Mouse (Mus musculus) heart, embryonic 14.5 days (tissue): ENCODE measurements around the gene Zfp362. TPM values are rescaled to one million over a fixed set of nuclear protein-coding genes. Genes with fewer than 3 reads are reported as not detected.

Source experiments
- ATAC-seq: fragments of 200-750 bp; cut with Nextera tagmentation; 2 replicates; pipeline ENCODE4 v1.8.0; 2017; ENCODE audit warnings: low read depth, moderate TSS enrichment; ENCODE audit not compliant: insufficient number of reproducible peaks, insufficient read depth, low FRiP score
- H3K27ac ChIP-seq, 2 experiments: fragments of 200-500 bp in 1 of 2; fragments of 300-500 bp in 1 of 2; sonication (generic) in 1 of 2; replicated peaks in 1 of 2; 2 replicates each; pipeline ENCODE4 v1.5.1; 2012 to 2014; ENCODE audit warnings: low read depth in 2 of 2, low read length in 2 of 2, control low read depth in 1 of 2, mild to moderate bottlenecking in 1 of 2, mixed read lengths in 1 of 2; ENCODE audit not compliant: control insufficient read depth in 1 of 2, insufficient read depth in 1 of 2
- H3K27me3 ChIP-seq: fragments of 300-500 bp; sonication (generic); 2 replicates; pipeline ENCODE4 v1.6.1; 2014; ENCODE audit warnings: mild to moderate bottlenecking, low read length, control low read depth; ENCODE audit not compliant: control insufficient read depth, insufficient read depth
- H3K36me3 ChIP-seq: fragments of 300-500 bp; sonication (generic); 2 replicates; pipeline ENCODE4 v1.6.1; 2014; ENCODE audit warnings: mild to moderate bottlenecking, control low read depth, low read length, mixed read lengths; ENCODE audit not compliant: control insufficient read depth, insufficient read depth
- H3K4me1 ChIP-seq, 2 experiments: fragments of 200-500 bp in 1 of 2; fragments of 300-500 bp in 1 of 2; sonication (generic) in 1 of 2; 2 replicates each; pipeline ENCODE4 v1.6.1; 2012 to 2014; ENCODE audit warnings: low read length in 2 of 2, control low read depth in 1 of 2, mixed read lengths in 1 of 2; ENCODE audit not compliant: control insufficient read depth in 2 of 2, insufficient read depth in 2 of 2
- H3K4me2 ChIP-seq: fragments of 300-500 bp; sonication (generic); 2 replicates; pipeline ENCODE4 v1.6.1; 2014; ENCODE audit warnings: mild to moderate bottlenecking, low read length
- H3K4me3 ChIP-seq, 2 experiments: fragments of 200-500 bp in 1 of 2; fragments of 300-500 bp in 1 of 2; sonication (generic) in 1 of 2; 2 replicates each; pipeline ENCODE4 v1.5.1; 2012 to 2014; ENCODE audit warnings: low read length in 2 of 2, mild to moderate bottlenecking in 2 of 2, control low read depth in 1 of 2, low read depth in 1 of 2, moderate library complexity in 1 of 2; ENCODE audit not compliant: control insufficient read depth in 1 of 2, insufficient read depth in 1 of 2
- H3K9ac ChIP-seq: fragments of 300-500 bp; sonication (generic); 2 replicates; pipeline ENCODE4 v1.6.1; 2014; ENCODE audit warnings: mild to moderate bottlenecking, low read length
- H3K9me3 ChIP-seq: fragments of 300-500 bp; sonication (generic); 2 replicates; pipeline ENCODE4 v1.6.1; 2016; ENCODE audit warnings: low read length, control low read depth; ENCODE audit not compliant: control insufficient read depth
- WGBS: fragments of 180-500 bp; shearing (Covaris S2); extraction: QIAGEN DNeasy Blood & Tissue Kit; methylation state at CpG from one replicate; pipeline ENCODE4 v1.1.7; 2014; 5-methylcytosine and 5-hydroxymethylcytosine counted together
- polyA plus RNA-seq: library from polyadenylated mRNA; unstranded; fragments of >200 nt; fragmentation: Nextera tagmentation; extraction: Ambion mirVana; gene quantifications from 2 replicates; pipeline ENCODE4 v1.2.1, GENCODE M21; 2014

Gene Zfp362
- polyA plus RNA-seq, 1 experiment from 2014 or later = 17.6 TPM

DNA sequence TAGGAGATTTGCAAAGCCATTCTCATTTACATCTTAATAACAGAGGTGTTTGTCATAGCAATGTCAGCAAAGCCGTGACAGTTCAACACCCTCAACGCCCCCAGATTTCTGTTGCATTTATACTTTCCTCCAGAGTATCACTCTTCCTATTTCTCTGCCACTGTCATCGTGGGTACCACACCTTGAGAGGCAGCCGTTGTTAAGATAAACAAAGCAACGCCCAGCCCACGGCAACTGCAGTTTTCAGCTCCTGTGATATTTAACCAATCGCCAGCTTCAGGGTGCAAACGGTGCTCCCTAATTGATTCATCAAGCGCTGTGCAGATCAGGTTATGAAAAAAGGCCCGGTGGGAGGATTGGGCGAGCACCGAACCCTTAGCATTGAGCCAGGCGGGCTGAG lies 38.7 kb upstream of the Zfp362 start:
- H3K9ac ChIP-seq = no peak overlapping the region
- 44% methylated on average over 13 of the region's 13 CpGs for WGBS
- no peak overlapping the region for H3K27ac ChIP-seq
- no peak for ATAC-seq
- H3K4me3 ChIP-seq = no peak overlapping the region
- H3K9me3 ChIP-seq = no peaks in the 10 kb centered on the region
- peaks cover 13% of the 10 kb centered on the region in 2 experiments; a peak in 3 of 4 replicates for H3K4me1 ChIP-seq
- H3K36me3 ChIP-seq = no peaks in the 10 kb centered on the region
- H3K27me3 ChIP-seq = no peaks in the 10 kb centered on the region
- no peak overlapping the region for H3K4me2 ChIP-seq

DNA sequence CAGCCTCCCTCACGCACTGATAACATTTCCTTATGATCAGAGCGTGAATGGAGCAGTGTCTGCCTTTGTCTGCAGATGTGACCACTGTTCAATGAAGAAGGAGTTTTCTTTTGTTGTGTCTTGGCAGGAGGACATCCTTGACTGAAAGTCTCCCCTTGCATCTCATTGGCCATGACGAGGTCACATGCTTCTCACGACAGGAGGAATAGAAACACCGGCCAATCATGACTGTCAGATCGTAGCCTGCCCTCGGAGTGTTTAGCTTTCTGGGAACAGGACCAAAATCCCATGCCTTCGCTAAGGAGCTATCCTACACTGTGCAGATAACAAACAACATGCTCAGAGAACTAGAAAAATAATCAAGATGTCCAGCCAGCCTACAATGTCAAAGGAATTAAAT lies 35.4 kb upstream of the Zfp362 start:
- peaks cover 27% of the 10 kb centered on the region in 2 experiments for H3K4me1 ChIP-seq
- H3K9me3 ChIP-seq = no peaks in the 10 kb centered on the region
- no peak overlapping the region for H3K4me3 ChIP-seq
- no peak overlapping the region for H3K9ac ChIP-seq
- peak; percentile 44; the same call in 1 of the 2 replicates for ATAC-seq
- 38% methylated on average over 8 of the region's 8 CpGs for WGBS
- no peak overlapping the region for H3K4me2 ChIP-seq
- no peaks in the 10 kb centered on the region for H3K36me3 ChIP-seq
- H3K27ac ChIP-seq = peak overlapping the region; percentile 15 to 87; a peak in 2 of 4 replicates
- no peaks in the 10 kb centered on the region for H3K27me3 ChIP-seq

DNA sequence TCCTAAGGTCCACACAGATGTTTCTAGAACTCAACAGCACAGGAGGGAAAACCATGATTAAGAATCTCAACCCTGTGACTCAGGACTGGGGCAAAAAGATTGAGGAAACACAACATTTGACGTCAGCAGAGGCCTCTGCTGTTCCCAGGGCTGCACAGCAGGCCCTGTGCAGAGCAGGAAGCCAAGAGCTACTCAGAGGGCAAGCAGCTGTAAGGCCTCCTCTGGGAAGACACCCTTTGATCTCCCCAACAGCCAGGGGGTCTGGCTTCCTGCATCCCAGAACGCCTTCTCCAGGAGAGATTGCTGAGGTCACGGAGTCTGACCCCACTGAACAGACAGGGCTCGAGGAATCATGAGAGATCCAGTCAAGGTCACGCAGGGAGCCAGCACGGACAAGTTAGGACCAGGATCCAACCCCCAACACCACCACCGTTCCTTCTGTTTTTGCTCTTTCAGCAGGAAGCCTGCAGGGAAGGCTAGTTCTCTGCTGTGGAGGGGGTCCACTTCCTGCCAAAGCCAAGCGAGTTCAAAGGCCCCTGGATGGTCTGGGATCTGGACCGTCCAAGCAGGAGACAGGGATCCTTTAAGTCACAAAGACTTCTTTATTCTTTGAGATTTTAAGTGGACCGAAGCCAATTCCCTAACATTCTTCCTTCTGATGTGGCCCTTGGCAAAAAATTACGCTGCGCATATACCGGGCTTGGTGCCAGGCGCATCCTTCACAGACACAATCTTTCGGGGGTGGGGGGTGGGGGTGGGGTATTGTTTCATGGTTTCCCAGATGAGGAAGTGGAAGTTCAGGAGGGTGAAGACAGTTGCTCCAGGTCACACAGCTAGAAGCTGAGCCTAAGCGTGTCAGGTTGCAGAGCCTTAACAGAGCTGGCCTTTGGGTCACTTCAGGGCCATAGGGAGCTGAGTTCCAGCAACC lies 34.2 kb upstream of the Zfp362 start:
- Histone ChIP-seq H3K9me3 (no peaks in the 10 kb centered on the region), H3K36me3 (no peaks in the 10 kb centered on the region), H3K4me3 (no peak overlapping the region), H3K4me1 (peaks cover 27% of the 10 kb centered on the region in 2 experiments), H3K27me3 (no peaks in the 10 kb centered on the region), H3K9ac (no peak overlapping the region), H3K27ac (peak overlapping the region; percentile 87 to 90), H3K4me2 (no peak overlapping the region)
- WGBS = 29% methylated on average over 16 of the region's 16 CpGs
- ATAC-seq = peak; percentile 76

DNA sequence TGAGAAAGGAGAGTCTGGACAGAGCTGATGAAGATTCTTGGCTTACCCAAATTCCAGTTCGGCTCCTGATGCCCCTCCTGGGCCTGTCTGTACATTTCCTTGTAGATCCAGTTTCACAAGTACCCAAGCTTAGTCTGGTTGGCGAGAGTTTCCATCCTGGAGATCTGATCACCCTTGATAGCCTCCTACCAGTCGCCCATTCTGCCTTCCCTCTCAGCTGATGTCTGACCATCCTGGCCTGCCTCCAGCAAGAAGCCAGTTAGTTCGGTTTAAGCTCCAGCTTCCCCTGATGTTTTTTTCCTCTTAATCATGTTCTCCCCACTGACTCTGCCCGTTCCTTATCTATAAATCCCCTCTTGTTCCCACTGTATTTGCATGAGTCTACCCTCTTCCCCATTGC lies 32.4 kb upstream of the Zfp362 start:
- ATAC-seq = no peak
- Histone ChIP-seq H3K27ac (peak overlapping the region in 1 of 2 experiments; percentile 87; a peak in 1 of 4 replicates), H3K4me3 (no peak overlapping the region), H3K4me2 (no peak overlapping the region), H3K27me3 (no peaks in the 10 kb centered on the region), H3K9me3 (no peaks in the 10 kb centered on the region), H3K9ac (no peak overlapping the region), H3K36me3 (no peaks in the 10 kb centered on the region), H3K4me1 (peaks cover 25 to 27% of the 10 kb centered on the region in 2 experiments)
- 37% methylated on average over 5 of the region's 5 CpGs for WGBS

DNA sequence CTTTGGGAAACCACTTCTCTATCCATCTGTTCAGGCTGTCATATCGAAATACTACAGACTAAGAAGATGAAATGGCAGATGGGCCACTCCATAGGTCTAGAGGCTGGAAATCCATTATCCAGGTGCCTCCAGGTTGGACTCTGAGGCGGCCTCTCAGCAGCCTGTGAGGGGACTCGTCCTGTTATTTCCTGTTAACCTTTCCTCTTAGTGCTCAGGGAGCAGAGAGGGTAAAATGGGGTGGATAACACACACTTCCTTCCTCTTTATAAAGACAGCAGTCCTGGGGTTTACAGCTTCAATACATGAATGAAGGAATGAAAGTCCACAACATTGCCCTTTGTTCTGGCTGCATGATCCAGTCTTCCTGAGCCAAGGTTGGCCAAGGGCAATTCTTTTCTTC lies 18.3 kb upstream of the Zfp362 start:
- no peak overlapping the region for H3K4me3 ChIP-seq
- H3K27ac ChIP-seq = no peak overlapping the region
- WGBS = 63% methylated on average over 3 of the region's 3 CpGs
- no peaks in the 10 kb centered on the region for H3K27me3 ChIP-seq
- H3K4me1 ChIP-seq = no peaks in the 10 kb centered on the region; a peak in 1 of 4 replicates
- ATAC-seq = no peak
- no peak overlapping the region for H3K4me2 ChIP-seq
- H3K36me3 ChIP-seq = no peaks in the 10 kb centered on the region
- H3K9ac ChIP-seq = no peak overlapping the region
- no peaks in the 10 kb centered on the region for H3K9me3 ChIP-seq

DNA sequence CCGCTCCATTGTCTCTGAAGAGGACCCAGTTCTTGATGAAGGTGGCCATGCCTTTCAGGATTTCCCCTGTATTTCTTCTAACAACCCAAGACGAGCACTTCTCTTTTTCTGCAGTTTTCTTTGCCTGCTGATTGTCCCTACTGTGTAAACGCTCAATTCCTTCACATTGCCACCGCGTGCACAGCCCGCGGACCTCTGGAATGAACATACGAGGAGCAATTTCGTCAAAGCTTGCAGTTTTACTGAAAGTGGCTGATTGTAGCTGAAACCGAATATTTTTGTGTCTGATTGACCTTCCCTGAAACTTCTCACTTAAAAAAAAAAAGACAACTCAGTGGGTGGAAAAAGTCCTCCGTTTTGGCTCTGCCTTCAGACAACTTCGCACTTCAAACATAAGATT lies 14.7 kb upstream of the Zfp362 start:
- Histone ChIP-seq H3K27me3 (no peaks in the 10 kb centered on the region), H3K4me2 (no peak overlapping the region), H3K36me3 (no peaks in the 10 kb centered on the region), H3K9ac (no peak overlapping the region), H3K4me1 (no peaks in the 10 kb centered on the region; a peak in 1 of 4 replicates), H3K27ac (no peak overlapping the region), H3K9me3 (no peaks in the 10 kb centered on the region), H3K4me3 (no peak overlapping the region)
- ATAC-seq = no peak
- 65% methylated on average over 12 of the region's 12 CpGs for WGBS

DNA sequence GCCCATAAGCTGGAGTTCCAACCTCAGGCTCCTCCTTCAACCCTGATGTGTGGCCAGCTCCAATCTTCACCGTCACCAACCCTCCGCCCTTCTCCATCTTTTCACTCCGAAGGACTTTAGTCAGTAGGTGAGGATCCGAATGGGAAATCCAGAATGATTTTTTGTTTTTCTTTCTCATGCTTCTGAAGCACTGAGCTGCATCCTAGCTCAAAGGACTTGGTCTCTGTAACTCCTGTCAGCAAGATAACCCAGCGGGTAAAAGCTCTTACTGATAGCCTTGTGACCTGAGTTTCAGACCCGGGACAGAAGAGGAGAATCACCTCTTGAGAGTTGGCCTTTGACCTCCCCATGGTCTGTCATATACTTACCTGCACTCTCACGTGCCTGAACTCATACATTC lies 11.2 kb upstream of the Zfp362 start:
- no peak overlapping the region for H3K9ac ChIP-seq
- WGBS = 27% methylated on average over 7 of the region's 7 CpGs
- H3K27me3 ChIP-seq = no peaks in the 10 kb centered on the region
- no peak overlapping the region for H3K4me2 ChIP-seq
- H3K27ac ChIP-seq = no peak overlapping the region
- ATAC-seq = no peak
- H3K36me3 ChIP-seq = no peaks in the 10 kb centered on the region
- no peaks in the 10 kb centered on the region for H3K9me3 ChIP-seq
- no peak overlapping the region for H3K4me3 ChIP-seq
- peaks cover under 1 to 3% of the 10 kb centered on the region in 2 experiments; a peak in 2 of 4 replicates for H3K4me1 ChIP-seq
